Mouse (Mus musculus) heart, postnatal 0 days (tissue): Measurements from ENCODE around the gene Zer1.

Source experiments
- CTCF ChIP-seq: IDR thresholded peaks from 2 replicates; pipeline ENCODE4 v1.5.1; 2016; ENCODE audit warnings: antibody characterized with exemption, control low read depth, low read depth
- EP300 ChIP-seq: IDR thresholded peaks from 2 replicates; pipeline ENCODE4 v1.6.1; 2016; ENCODE audit warnings: antibody characterized with exemption, low read depth

GRCm38 (mm10) chr2:30151840-30152239, 27.5 kb upstream of the Zer1 start:
- TF ChIP-seq CTCF (no peak), EP300 (no peak)
